Mouse (Mus musculus): ENCODE results near the gene Slc9a3r2. TPM values are rescaled to one million over a fixed set of nuclear protein-coding genes. Genes with fewer than 3 reads are reported as not detected.

Gene Slc9a3r2
- polyA plus RNA-seq, 1 experiment = 19.1 TPM

DNA sequence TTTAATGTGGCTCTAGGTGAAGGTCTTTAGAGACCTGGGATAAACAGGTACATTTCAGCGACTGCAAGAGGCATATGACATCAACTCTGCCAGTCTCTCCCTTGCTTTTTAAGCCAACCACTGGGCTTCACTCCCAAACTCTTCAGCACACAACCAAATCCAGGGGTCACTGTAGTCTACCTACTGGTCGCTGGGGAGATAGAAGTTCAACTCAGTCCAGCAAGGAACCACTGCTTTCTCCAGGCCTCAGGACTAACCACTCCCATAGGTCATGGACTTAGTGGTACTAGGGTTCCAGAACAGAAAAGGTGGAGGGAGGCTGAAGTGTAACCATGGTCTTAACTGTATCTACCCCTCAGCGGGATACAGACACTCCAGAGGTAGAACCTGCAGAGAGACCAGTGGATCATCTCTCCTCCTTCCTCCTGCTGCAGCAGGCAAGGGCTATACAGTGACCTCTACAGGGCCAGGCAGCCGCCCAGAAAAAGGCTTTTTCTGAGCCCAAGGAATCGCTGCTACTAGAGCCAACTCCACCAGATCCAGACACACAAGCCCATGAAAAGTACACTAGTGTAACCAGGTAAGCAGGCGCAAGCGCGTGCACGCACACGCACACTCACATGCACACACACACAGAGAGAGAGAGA is 1.3 kb downstream of the Slc9a3r2 start:
- Histone ChIP-seq H3ac (ENCODE audit: control insufficient read depth, insufficient read length) (no peak overlapping the region), H3K4me3 (peak overlapping the region; percentile 5), H3K79me2 (ENCODE audit: control insufficient read depth, insufficient read depth) (no peaks in the 10 kb centered on the region), H3K4me2 (ENCODE audit: low read depth) (peak overlapping the region; percentile 87), H3K27me3 (ENCODE audit: control insufficient read depth, insufficient read depth, insufficient read length) (no peaks in the 10 kb centered on the region), H3K36me3 (ENCODE audit: control insufficient read depth, insufficient read depth) (no peaks in the 10 kb centered on the region)
- TF ChIP-seq USF1 (IDR thresholded peaks at IDR 0.05; ENCODE audit: low read depth) = no peak
- TF ChIP-seq E2F4 (IDR thresholded peaks at IDR 0.05; ENCODE audit: insufficient read depth) = no peak
- TF ChIP-seq POLR2A (IDR thresholded peaks at IDR 0.05; ENCODE audit: insufficient read length, low read depth) = no peak
- TF ChIP-seq SRF (IDR thresholded peaks at IDR 0.05; ENCODE audit: control insufficient read depth, insufficient read length, low read depth) = no peak
- no peak for TF ChIP-seq POLR2AphosphoS2 (IDR thresholded peaks at IDR 0.05; ENCODE audit: insufficient read length, low read depth)
- no peak for TF ChIP-seq MYOD1 (IDR thresholded peaks at IDR 0.05; ENCODE audit: control insufficient read depth in 1 of 3, insufficient read length in 2 of 3, low read depth in 2 of 3)
- no peak for TF ChIP-seq TCF12 (IDR thresholded peaks at IDR 0.05; ENCODE audit: insufficient read depth, poor library complexity, severe bottlenecking)
- no peak for TF ChIP-seq TCF3 (IDR thresholded peaks at IDR 0.05; ENCODE audit: insufficient read length, low read depth)
- TF ChIP-seq REST (IDR thresholded peaks at IDR 0.05; ENCODE audit: insufficient read depth, insufficient read length) = no peak
- TF ChIP-seq MAX (IDR thresholded peaks at IDR 0.05; ENCODE audit: low read depth) = no peak
- TF ChIP-seq CEBPB (IDR thresholded peaks at IDR 0.05; ENCODE audit: insufficient read depth, poor library complexity, severe bottlenecking) = no peak
- TF ChIP-seq MYOG (IDR thresholded peaks at IDR 0.05; ENCODE audit: control insufficient read depth in 1 of 3, insufficient read depth in 1 of 3, insufficient read length in 2 of 3, low read depth in 2 of 3) = no peak

- H3ac ChIP-seq (ENCODE audit: control insufficient read depth, insufficient read length) = no peak overlapping the region
- H3K36me3 ChIP-seq (ENCODE audit: control insufficient read depth, insufficient read depth) = no peaks in the 10 kb centered on the region
- no peaks in the 10 kb centered on the region for H3K79me2 ChIP-seq (ENCODE audit: control insufficient read depth, insufficient read depth)
- H3K4me2 ChIP-seq (ENCODE audit: low read depth) = no peak overlapping the region
- no peak overlapping the region for H3K4me3 ChIP-seq
- no peaks in the 10 kb centered on the region for H3K27me3 ChIP-seq (ENCODE audit: control insufficient read depth, insufficient read depth, insufficient read length)
- TF ChIP-seq MYOG (IDR thresholded peaks at IDR 0.05; ENCODE audit: control insufficient read depth in 1 of 3, insufficient read depth in 1 of 3, insufficient read length in 2 of 3, low read depth in 2 of 3) (no peak), POLR2A (IDR thresholded peaks at IDR 0.05; ENCODE audit: insufficient read length, low read depth) (no peak), E2F4 (IDR thresholded peaks at IDR 0.05; ENCODE audit: insufficient read depth) (no peak), TCF12 (IDR thresholded peaks at IDR 0.05; ENCODE audit: insufficient read depth, poor library complexity, severe bottlenecking) (no peak), MAX (IDR thresholded peaks at IDR 0.05; ENCODE audit: low read depth) (no peak)
Measured at GRCm38 (mm10) chr17:24647493-24647892, 2.6 kb downstream of the Slc9a3r2 start.

DNA sequence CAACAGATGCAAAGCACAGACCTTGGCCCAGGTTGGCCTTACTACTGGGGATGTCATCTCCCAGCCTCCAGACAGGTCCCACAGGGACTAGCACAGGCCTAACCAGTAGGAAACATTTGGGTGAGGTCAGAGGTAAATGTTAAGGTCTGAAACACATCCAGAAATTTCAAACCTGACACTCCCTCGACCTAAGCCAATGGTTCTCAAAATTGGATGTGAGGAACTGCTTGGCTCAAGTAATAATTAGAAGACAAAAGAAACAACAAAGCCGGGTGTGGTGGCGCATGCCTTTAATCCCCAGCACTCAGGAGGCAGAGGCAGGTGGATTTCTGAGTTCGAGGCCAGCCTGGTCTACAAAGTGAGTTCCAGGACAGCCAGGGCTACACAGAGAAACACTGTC is 3.7 kb downstream of the Slc9a3r2 start:
- H3K79me2 ChIP-seq (ENCODE audit: control insufficient read depth, insufficient read depth) = no peaks in the 10 kb centered on the region
- no peak overlapping the region for H3K4me3 ChIP-seq
- no peaks in the 10 kb centered on the region for H3K36me3 ChIP-seq (ENCODE audit: control insufficient read depth, insufficient read depth)
- TF ChIP-seq TCF3 (IDR thresholded peaks at IDR 0.05; ENCODE audit: insufficient read length, low read depth) (no peak), POLR2A (IDR thresholded peaks at IDR 0.05; ENCODE audit: insufficient read length, low read depth) (no peak), REST (IDR thresholded peaks at IDR 0.05; ENCODE audit: insufficient read depth, insufficient read length) (no peak), CEBPB (IDR thresholded peaks at IDR 0.05; ENCODE audit: insufficient read depth, poor library complexity, severe bottlenecking) (no peak), USF1 (IDR thresholded peaks at IDR 0.05; ENCODE audit: low read depth) (no peak), MYOD1 (IDR thresholded peaks at IDR 0.05; ENCODE audit: control insufficient read depth in 1 of 3, insufficient read length in 2 of 3, low read depth in 2 of 3) (no peak), MAX (IDR thresholded peaks at IDR 0.05; ENCODE audit: low read depth) (no peak), SRF (IDR thresholded peaks at IDR 0.05; ENCODE audit: control insufficient read depth, insufficient read length, low read depth) (no peak), TCF12 (IDR thresholded peaks at IDR 0.05; ENCODE audit: insufficient read depth, poor library complexity, severe bottlenecking) (no peak), E2F4 (IDR thresholded peaks at IDR 0.05; ENCODE audit: insufficient read depth) (no peak), MYOG (IDR thresholded peaks at IDR 0.05; ENCODE audit: control insufficient read depth in 1 of 3, insufficient read depth in 1 of 3, insufficient read length in 2 of 3, low read depth in 2 of 3) (no peak), POLR2AphosphoS2 (IDR thresholded peaks at IDR 0.05; ENCODE audit: insufficient read length, low read depth) (no peak)
- no peaks in the 10 kb centered on the region for H3K27me3 ChIP-seq (ENCODE audit: control insufficient read depth, insufficient read depth, insufficient read length)
- no peak overlapping the region for H3K4me2 ChIP-seq (ENCODE audit: low read depth)
- no peak overlapping the region for H3ac ChIP-seq (ENCODE audit: control insufficient read depth, insufficient read length)

DNA sequence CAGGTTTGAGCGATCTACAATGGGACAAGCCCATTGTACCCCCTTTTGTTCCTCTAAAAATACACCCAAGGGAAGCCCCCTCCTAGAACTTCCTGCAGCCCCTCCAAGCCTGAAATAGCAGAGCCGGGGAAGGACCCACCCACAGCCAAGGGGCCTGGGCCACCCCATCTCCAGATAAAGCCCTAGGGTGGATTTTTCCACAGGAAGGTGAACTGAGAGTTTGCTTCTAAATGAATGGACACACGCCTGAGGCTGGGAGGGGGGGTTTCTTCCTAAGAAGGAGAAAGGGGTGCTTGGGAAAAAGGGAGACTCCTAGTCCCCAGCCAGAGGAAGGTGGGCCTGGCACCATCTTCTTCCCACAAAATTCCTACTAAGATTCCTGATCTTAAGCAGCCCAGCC is 4.2 kb downstream of the Slc9a3r2 start:
- no peaks in the 10 kb centered on the region for H3K27me3 ChIP-seq (ENCODE audit: control insufficient read depth, insufficient read depth, insufficient read length)
- H3ac ChIP-seq (ENCODE audit: control insufficient read depth, insufficient read length) = no peak overlapping the region
- TF ChIP-seq CEBPB (IDR thresholded peaks at IDR 0.05; ENCODE audit: insufficient read depth, poor library complexity, severe bottlenecking) (no peak), TCF12 (IDR thresholded peaks at IDR 0.05; ENCODE audit: insufficient read depth, poor library complexity, severe bottlenecking) (no peak), REST (IDR thresholded peaks at IDR 0.05; ENCODE audit: insufficient read depth, insufficient read length) (no peak), MYOD1 (IDR thresholded peaks at IDR 0.05; ENCODE audit: control insufficient read depth in 1 of 3, insufficient read length in 2 of 3, low read depth in 2 of 3) (no peak), POLR2AphosphoS2 (IDR thresholded peaks at IDR 0.05; ENCODE audit: insufficient read length, low read depth) (no peak), POLR2A (IDR thresholded peaks at IDR 0.05; ENCODE audit: insufficient read length, low read depth) (no peak), MAX (IDR thresholded peaks at IDR 0.05; ENCODE audit: low read depth) (no peak), USF1 (IDR thresholded peaks at IDR 0.05; ENCODE audit: low read depth) (no peak), MYOG (IDR thresholded peaks at IDR 0.05; ENCODE audit: control insufficient read depth in 1 of 3, insufficient read depth in 1 of 3, insufficient read length in 2 of 3, low read depth in 2 of 3) (no peak), E2F4 (IDR thresholded peaks at IDR 0.05; ENCODE audit: insufficient read depth) (no peak), SRF (IDR thresholded peaks at IDR 0.05; ENCODE audit: control insufficient read depth, insufficient read length, low read depth) (no peak), TCF3 (IDR thresholded peaks at IDR 0.05; ENCODE audit: insufficient read length, low read depth) (no peak)
- no peaks in the 10 kb centered on the region for H3K79me2 ChIP-seq (ENCODE audit: control insufficient read depth, insufficient read depth)
- H3K4me2 ChIP-seq (ENCODE audit: low read depth) = no peak overlapping the region
- no peaks in the 10 kb centered on the region for H3K36me3 ChIP-seq (ENCODE audit: control insufficient read depth, insufficient read depth)
- H3K4me3 ChIP-seq = no peak overlapping the region

Data from myocyte (in vitro differentiated cells).